Mouse (Mus musculus) spleen, postnatal 10 days (tissue): Measurements from ENCODE around the gene Hipk1.
A peak's percentile ranks its signal among the peaks of the same experiment; 100 is the strongest.
"Not testable (repeated sequence)": the region's sequence is repeated elsewhere in the genome, so short reads cannot be mapped to it uniquely, and the experiment has no call there.

Experiments used
- DNase-seq, 2 experiments: peaks; one replicate each; pipeline ENCODE4 v3.0.0; 2021 to 2022; ENCODE audit warnings: low spot score in 2 of 2

The Hipk1 gene

DNA sequence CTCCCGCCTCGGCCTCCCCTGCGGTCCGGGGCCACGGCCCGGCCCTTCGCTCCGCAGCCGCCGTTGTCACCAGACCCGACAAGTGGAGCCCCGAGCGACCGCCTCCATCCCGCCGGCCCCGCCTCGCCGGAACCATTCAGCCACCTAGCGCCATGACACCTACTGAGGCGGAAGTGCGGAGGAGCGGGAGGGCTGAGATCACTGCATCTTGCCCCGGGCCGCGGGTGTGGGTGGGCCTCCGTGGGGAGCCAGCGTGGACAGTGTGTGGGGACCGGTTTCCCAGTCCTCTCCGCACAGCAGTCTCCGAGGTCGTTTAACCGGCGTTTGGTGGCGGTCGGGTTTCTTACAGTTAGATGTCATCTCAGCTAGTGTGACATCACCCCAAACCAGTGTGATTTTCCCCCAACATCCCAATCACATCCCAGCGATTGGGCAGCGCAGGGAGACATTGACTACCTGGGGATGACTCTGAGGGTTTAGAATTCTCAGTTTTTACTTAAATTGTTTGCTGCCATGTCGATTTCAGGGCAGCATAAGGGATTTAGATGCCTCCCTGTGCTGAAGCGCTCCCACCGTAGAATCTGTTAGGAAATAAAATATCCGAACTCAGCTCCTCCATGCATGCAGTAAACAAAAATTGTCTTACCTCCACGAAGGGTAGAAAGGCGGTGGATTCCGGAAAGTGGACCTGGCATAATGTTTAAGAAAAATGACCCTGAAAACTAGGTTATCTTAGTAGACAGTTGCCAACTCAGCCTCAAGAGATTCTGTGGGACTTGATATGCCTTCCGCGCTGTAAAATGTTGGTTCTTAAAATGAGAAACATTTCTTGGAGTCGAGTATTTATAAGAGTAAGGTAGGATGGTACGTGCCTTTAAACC is at the start of gene Hipk1:
Hipk1 (minus strand) TSS at position 334 of the 881 bp plus-strand sequence.
- DNase-seq: peak; percentile 91 to 95

DNA sequence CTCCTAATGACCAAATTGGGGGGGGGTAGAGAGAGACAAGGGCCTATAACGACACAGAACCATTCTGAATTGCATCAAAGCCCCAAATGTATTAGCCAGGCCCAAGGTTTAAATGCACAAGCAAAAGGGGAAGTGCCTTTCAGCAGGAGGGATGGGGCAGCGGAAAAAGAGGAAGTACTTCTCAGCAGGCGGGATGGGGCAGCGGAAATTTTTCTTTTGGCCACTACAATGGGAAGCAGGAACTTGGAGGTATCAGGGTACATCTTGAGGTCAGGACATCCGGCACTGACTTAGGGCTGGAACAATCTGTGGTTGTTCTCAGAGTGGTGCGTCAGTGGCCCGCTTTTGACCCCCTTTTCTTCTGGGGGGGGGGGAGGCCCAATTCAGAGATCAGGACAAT is 49.6 kb upstream of the Hipk1 start:
- not testable (repeated sequence) for DNase-seq

DNA sequence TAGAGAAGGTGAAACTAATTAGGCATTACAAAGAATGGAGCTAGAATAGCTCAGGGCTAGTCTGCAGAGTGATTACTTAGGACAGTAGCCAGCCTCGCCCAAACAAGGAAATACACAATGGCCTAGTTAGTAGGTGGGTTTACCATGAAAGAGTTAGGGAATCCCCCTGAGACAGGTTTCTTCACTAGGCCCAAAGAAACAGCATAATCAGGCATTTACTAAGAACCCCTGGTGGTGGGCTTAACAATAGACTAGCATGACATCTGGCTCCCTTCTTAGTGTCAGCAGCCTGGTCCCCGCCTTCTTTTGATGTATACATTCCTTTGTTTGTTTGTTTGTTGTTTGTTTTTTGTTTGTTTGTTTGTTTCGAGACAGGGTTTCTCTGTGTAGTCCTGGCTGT is 48.8 kb upstream of the Hipk1 start:
- not testable (repeated sequence) for DNase-seq

DNA sequence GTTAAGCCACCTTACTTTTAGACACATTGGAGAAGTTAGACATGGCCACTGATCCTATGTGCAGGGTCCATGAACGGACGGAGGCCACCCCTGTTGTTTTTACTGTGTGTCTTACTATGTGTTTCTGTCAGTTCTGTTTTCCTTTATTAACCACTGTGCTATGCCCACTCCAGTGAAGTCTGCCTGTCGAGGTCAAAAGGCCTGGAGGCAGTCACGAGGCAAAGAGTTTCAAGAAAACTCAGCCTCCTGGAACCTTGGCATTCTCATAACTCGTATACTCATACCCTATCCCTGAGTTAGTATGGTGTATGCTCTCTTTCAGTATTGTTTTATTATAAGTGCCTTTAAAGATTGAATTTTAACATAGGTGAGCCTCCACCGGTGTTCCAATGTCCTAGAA is 48.3 kb upstream of the Hipk1 start:
- no peak for DNase-seq

DNA sequence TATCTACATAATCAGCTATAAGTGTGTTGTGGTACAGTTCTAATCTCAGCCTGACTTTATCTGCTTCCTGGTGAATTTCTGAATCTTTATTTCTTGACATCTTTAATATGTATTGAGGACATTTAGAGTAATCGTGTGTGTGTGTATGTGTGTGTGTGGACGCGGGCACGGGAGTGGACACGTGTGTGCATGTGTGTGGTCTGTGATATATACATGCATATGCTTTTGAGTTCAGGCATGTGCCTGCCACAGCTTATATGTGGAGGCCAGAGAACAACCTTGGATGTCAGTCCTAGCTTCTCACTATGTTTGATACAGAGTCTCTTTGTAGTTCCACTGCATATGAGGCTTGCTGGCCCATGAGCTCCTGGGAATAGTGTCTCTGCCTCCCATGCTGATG is 45.1 kb upstream of the Hipk1 start:
- no peak for DNase-seq

DNA sequence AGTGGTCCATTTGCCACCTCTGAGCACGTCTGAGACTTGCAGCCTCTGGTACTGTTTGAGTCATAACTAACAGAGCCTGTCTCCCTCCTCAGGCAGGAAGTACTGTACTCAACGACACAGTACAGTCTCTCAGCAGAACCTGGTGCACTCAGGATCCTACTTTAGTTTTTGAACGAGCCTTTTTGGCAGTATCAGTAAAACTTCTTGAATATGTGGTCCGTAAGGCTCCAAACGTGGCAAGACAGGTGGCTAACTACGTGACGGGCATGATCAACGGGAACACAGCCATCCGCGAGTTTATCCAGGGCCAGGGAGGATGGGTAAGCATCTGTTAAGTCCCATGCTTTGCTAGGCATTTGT is 44.6 kb upstream of the Hipk1 start:
- no peak for DNase-seq

DNA sequence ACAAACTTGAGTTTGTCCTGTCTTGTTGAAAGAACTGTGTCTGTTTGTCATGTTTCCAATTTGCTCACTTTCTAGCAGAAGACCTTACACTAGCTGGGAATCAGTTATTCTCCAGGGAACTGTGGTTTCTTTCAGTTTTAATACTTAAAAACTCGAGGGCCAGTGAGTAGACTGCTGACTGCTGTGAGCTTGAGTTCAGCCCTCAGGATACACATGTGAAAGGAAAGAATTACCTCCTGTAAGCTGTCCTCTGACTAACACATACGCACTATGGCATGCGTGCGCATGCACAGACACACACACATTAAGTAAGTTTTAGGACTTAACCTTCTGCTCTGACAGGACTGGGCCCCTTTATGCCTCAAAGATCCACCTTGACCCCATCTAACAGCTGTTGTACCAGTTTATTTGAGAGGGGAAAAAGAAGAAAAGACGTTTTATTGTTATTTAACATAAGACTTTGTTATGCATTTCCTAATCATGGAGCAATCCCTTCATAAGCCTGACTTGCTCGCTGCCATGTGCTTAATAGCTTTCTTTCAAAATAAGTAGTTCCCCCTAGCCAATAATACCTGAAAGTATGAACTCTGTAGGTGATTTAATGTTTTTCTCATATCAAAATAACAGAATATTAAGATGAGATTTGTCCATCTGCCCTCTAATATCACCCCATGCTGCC is 44.0 kb upstream of the Hipk1 start:
- no peak for DNase-seq

DNA sequence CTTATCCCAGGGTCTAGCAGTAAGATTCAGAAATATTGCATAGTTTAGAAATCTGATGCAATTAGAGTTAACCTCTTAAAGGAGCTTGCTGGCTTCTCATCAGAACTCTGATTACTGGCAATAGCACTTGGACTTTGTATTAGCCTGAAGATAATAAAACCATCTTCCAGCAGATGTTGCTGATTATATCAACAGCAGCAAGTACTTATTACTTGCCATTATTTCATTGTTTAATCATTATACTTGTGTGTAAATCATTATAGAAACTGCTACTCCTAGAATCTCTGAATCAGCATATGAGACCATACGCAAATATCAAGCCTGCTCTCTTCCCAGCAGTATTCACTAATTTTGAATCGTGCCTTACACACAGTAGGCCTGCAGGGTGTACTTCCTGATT is 42.6 kb upstream of the Hipk1 start:
- DNase-seq: no peak

DNA sequence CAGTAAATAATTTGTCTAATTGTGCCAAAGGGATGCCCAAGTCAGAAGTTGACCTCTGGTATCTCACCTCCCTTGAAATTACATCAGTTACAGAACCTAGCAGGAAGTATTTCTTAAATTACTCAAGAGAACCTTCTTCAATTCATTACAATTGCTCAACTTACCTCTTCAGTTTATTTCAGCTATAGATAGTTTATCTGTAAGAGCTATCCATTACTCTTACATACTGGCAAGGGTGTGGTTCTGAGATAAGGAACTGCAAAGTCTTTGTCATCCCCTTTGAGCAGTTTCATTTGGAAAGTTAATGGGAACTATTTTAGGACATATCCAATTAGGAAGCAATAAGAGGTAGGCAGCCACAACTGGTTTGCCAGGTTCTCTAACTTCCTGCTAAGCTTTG is 41.1 kb upstream of the Hipk1 start, which contains the start of gene Bcl2l15:
Bcl2l15 (plus strand) TSS at position 176 of the 400 bp plus-strand sequence.
- DNase-seq: no peak

DNA sequence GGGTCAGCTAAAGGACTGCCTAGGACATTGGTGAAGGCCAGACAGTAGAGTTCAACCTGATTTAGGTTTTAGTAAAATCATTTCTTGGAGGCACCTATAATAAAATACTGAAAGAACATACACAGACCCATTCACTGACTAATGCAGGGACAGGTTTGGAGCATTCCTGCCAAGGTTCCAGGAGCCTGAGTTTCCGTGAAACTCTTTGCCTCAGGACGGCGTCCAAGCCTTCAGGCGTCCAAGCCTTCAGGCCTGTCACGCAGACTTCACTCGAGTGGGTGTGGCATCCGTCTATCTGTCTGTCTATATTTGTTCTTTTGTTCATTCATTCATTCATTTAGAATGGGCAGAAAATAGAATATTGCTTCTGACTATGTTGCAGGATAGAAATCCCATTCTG is 39.8 kb upstream of the Hipk1 start:
- no peak for DNase-seq

DNA sequence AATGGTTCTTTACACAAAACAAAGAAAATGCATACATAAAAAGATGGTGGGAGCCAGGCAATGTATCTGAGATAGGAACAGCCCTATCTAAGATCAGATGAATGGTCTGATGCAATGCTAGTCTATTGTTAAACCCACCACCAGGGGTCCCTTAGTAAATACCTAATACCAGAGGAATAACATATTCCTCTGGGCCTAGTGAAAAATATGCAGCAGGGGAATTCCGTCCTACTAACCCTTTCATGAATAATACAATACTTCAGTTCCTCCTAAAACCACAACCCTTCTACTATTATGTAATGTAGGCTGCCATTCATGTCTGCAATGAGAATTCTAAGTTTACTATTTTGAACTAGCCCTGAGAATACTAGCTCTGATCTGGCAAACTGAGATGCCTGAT is 39.3 kb upstream of the Hipk1 start:
- not testable (repeated sequence) for DNase-seq

DNA sequence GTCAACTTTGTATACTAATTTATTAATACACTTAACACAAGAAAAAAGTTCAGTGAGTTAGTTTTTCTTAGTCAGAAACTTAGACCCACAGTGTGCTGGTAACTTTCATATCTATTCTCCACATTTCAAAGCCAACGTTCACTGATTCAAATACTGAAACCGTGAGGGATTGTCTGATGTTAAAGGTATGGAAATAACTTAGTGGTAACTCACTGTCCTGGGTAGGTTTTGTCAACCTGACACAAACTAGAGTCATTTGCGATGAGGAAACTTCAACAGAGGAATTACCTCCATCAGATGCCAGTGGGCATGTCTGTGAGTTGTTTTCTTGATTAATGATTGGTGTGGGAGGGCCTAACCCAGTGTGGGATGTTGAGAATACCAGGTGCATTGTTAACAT is 37.7 kb upstream of the Hipk1 start:
- DNase-seq: no peak

DNA sequence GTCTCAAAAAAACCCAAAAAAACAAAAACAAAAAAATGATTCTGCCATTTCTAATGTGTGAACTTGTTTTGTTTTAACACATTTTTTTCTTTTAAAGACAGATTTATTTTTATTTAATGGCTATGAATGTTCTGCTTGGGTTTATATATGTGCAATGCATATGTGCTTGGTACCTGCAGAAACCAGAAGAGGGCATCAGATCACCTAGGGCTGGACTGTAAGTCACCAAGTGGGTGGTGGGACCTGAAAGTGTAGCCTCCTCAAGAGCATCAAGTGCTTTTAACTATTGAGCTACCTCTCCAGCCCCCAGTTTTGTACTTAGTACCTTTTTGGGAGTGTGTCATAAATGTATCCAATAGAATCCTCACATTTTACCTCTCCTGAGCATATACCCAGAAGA is 36.2 kb upstream of the Hipk1 start:
- DNase-seq: no peak

DNA sequence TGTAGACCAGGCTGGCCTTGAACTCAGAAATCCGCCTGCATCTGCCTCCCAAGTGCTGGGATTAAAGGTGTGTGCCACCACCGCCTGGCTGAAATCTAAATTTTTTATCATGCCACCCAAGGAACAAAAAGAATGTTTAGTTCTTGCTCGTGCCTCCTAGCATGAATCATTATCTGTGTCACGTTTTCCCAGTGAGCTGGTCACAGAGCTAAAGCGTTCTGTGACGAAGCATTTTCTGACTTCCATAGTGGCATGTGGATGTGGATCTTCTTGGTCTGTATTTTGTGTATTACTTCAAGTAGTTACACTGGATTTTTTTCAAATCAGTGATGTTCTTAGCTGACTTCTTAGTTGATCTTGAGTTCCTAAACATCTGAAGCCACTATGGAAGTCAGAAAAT is 19.6 kb upstream of the Hipk1 start:
- DNase-seq: no peak

DNA sequence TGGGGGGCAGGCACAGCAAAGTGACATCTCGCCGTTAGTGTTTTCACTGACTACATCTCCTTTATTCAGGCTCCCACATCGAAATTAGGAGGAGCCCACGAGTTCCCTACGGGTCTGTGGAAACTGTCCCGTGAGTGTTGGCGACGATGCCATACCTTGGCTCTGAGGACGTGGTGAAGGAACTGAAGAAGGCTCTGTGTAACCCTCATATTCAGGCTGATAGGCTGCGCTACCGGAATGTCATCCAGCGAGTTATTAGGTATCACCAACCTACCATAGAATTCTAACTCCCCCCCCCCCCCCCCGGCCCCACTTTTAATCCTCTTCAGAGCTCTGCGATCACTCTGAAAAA is 18.4 kb upstream of the Hipk1 start:
- no peak for DNase-seq

DNA sequence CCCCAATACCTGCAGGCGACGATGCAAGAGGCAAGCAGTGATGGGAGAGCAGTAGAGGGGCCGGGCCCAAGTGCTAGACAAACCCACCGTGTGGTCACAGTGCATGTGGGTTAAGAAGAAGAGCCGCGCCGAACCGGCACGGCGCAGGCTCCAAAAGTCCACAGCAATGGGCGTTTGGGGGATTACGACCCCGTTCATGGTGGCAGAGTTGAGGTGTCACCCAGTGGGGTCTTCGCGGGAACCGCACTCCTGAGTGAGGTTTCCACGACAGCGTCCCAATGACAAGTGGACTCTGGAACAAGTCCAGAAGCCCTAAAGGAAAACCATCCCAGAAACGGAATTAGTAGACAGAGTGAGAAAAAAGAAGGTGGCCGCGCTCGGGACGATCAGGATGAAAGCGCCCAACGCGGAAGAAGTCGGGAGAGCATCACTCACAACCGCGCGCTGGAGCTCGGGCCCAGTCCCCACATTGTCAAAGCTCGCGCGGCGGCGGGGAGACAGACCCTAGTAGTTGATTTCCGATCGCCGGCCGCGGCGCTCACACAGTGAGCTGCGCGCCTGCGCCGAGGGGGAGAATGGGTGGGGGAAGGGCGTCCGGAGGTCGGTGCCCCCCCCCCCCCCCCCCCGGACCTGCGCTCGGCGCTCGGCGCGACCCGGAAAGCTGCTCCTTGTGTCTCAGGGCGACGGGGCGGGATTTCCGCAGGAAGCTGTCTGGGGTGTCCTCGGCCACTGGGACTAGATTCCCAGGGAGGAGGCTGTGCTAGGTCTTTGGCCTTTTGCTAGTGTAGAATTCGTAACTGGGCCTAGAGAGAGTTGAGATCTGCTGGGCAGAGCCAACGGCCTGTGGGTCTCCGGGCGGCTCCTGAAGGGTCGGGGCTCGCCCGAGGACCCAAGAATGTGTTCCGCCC is 17.8 kb upstream of the Hipk1 start, which contains the start of the genes Dclre1b, Ap4b1 and Gm43064:
Dclre1b (minus strand) TSS at position 554 of the 908 bp plus-strand sequence.
Ap4b1 (plus strand) TSS at position 630 of the 908 bp plus-strand sequence.
Gm43064 (plus strand) TSS at position 683 of the 908 bp plus-strand sequence.
- peak; percentile 84 to 93 for DNase-seq

DNA sequence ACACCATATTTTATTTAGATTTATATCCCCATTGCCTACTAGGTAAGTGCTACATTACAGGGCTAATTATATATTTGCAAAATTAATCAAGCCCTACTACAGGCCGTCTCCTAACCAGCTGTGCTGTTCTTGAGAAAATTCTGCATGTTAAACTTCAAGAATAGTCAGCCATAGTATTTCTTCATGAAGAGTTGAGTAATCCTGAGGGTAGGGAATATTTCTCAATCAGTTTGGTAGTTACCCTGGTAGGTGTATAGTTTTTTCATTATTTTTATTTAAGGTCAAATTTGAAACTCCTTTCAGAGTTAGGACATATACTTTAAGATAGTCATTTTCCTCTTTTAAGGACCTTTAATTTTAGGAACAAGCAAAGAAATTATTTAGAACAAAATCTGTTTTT is 14.3 kb upstream of the Hipk1 start:
- no peak for DNase-seq

DNA sequence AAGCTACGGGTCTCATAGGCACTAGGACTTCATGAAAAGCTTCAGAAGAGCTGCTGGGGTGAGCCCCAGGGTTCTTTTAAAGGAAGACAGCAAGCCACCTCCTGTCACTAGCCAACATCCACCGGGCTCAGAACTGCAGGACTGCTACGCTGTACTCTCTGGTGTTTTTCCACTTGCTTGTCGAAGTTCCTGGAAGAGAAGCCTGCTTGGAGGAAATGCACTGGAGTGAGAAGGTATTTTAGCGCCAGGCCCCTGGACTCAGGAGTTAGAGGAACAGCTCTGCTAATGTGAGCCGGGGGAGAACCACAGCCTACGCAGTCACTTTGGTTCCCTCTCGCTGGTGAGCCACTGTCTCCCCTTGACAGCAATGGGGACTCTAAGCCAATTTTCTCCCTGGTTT is 11.5 kb upstream of the Hipk1 start:
- DNase-seq: peak in 1 of 2 experiments; percentile 34

DNA sequence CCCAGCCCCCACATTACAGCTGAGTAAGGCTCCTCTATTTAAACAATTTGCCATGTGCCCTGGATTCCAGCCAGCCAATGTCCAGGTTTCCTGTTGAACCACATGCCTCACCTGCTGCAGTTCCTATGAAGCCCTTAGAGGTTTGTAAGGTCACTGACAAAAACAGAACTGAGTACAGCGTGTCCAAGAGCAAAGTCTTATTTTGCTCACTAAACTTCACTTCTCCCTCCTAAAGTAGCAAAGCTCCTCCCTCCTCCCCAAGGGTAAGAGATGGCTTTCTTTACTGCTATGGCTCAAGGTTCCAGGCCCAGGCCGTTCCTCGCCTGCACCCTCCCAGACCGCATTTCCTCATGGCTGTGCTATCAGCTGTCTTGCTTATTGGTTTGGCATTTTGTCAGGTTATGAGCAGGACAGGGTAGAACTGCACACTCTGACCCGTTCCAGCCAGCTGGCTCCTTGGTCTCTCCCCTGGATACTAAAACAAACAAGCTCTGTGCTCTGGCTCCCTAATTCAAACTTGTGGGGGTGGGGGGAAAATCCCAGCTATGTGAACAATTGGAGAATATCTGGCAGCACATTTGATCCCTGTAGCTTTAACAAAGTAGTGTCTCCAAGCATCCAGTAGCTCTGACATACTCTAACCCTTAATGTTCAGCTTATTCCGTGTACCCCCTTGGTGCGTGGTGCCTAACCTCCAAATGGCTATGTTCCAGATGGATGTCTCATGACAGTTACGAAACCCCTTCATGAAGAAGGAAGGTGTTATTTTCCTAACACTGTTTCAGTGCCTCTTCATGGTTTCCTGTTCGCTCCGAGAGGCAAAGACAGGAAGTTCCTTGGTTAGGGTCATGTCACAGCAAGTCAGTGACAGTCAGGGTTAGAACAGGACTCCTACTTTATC is 10.5 kb upstream of the Hipk1 start:
- DNase-seq: peak; percentile 64 to 76

DNA sequence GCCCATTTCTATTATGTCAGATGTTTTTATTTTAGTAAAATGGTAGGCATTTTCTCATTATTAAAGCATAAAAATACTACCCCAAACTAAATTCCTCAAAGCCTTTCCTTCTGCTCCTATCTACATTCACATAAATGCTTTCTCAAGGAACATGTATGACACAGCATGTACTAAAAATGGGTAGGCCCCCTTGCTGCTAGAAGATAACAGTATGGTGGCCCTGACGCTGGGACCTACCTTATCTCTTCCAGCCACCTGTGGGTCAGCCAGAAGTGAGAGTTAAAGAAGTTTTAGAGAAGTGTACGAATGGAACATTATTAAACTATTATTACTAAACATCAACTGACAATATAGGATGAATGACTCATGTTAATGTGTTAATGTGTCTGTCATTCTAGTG is 8.1 kb upstream of the Hipk1 start:
- DNase-seq: peak in 1 of 2 experiments; percentile 71

DNA sequence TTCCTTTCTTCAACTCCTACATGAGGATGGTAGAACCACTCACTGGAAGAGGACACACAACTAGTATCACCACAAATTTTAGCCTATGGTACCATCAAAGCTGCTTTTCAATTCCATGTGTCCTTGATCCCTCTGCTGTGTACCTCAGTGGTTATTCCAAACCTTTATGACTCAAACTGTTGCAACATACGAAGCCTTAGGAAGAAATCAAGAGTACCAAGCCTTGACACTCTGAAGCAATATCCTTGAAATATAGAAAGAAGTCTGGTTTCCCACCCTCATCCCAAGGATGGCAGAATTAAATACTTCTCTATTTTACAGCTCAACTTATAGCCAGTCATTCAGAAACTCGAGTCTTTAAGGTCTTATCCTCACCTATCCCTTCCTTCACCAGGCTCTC is 5.0 kb upstream of the Hipk1 start:
- no peak for DNase-seq
